Mouse (Mus musculus): ENCODE measurements around the gene Gm13285. TPM values are rescaled to one million over a fixed set of nuclear protein-coding genes. Genes with fewer than 3 reads are reported as not detected.
"Not testable (repeated sequence)": the region's sequence is repeated elsewhere in the genome, so short reads cannot be mapped to it uniquely, and the experiment has no call there.

Gm13285 gene
- total RNA-seq (2012; rRNA removed) (0.10 TPM in 1 of 2 replicates, not detected in the other), polyA plus RNA-seq (2012; ENCODE audit: insufficient read depth in 1 of 2, insufficient read length in 2 of 2, low read depth in 1 of 2, low replicate concordance in 2 of 2, missing spikeins in 1 of 2) (under 1 TPM in 1 of 2 experiments, not detected in 1; 0.14 TPM)

GRCm38 (mm10) chr4:88799365-88799764, at the start of gene Gm13285:
TSS of gene Gm13285 (plus strand) at chr4:88799665.
- H3K27me3 ChIP-seq (ENCODE audit: control insufficient read depth in 1 of 2, insufficient read depth in 2 of 2, low read length in 2 of 2); DNase-seq (ENCODE audit: low read depth, low spot score); H3K4me3 ChIP-seq (ENCODE audit: control insufficient read depth in 1 of 2, insufficient read depth in 1 of 2, low read depth in 2 of 2, low read length in 2 of 2); H3K27ac ChIP-seq (ENCODE audit: control insufficient read depth, low read depth, low read length); H3K79me2 ChIP-seq (ENCODE audit: control insufficient read depth, insufficient read depth, low read length, poor library complexity); H3K36me3 ChIP-seq (ENCODE audit: control insufficient read depth in 1 of 2, insufficient read depth in 2 of 2, low read length in 2 of 2); H3K9me3 ChIP-seq (replicated peaks; ENCODE audit: insufficient read depth, low read length); H3K4me1 ChIP-seq (ENCODE audit: control insufficient read depth in 1 of 2, insufficient read depth in 2 of 2, low read length in 2 of 2); H3K9ac ChIP-seq (ENCODE audit: control insufficient read depth, low read depth, low read length, poor library complexity, severe bottlenecking): not testable (repeated sequence)

DNA sequence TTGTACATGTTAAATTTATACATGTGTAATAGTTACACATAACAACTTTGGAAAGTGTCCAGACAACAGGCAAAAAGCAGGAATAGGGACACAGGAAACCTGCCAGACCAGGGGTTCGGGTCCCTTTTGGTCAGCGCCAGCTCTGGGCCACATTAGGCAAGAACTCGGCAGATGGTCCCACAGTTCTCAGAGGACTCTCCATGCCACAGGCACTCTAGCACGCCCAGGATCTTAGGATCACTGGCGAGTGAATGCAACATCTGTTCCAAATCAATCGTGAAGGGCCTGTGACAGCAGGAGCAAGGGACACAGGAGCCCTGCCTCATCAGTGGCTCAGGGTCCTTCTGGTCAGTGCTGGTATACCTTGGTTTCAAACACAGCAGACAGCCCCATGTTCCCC, 49.5 kb upstream of the Gm13285 start:
- no peak overlapping the region for H3K4me3 ChIP-seq (ENCODE audit: control insufficient read depth in 1 of 2, insufficient read depth in 1 of 2, low read depth in 2 of 2, low read length in 2 of 2)
- TF ChIP-seq RCOR1 (IDR thresholded peaks at IDR 0.05; ENCODE audit: low read depth, low read length) (no peak), ELF1 (IDR thresholded peaks at IDR 0.05; ENCODE audit: low read depth, low read length) (no peak), GABPA (IDR thresholded peaks at IDR 0.05; ENCODE audit: low read depth, low read length) (no peak), USF1 (IDR thresholded peaks at IDR 0.05; ENCODE audit: low read depth, low read length) (no peak), MAFK (IDR thresholded peaks at IDR 0.05; ENCODE audit: borderline replicate concordance, low read depth, low read length) (no peak), SMC3 (IDR thresholded peaks at IDR 0.05; ENCODE audit: low read depth, low read length) (no peak), ZC3H11A (IDR thresholded peaks at IDR 0.05; ENCODE audit: low read depth, low read length) (no peak), MYB (IDR thresholded peaks at IDR 0.05; ENCODE audit: low read depth, low read length) (no peak)
- no peaks in the 10 kb centered on the region for H3K4me1 ChIP-seq (ENCODE audit: control insufficient read depth in 1 of 2, insufficient read depth in 2 of 2, low read length in 2 of 2)
- DNase-seq (ENCODE audit: low read depth, low spot score) = no peak
- no peak overlapping the region for H3K9ac ChIP-seq (ENCODE audit: control insufficient read depth, low read depth, low read length, poor library complexity, severe bottlenecking)
- no peaks in the 10 kb centered on the region for H3K9me3 ChIP-seq (replicated peaks; ENCODE audit: insufficient read depth, low read length)
- H3K27me3 ChIP-seq (ENCODE audit: control insufficient read depth in 1 of 2, insufficient read depth in 2 of 2, low read length in 2 of 2) = no peaks in the 10 kb centered on the region; a peak in 2 of 4 replicates
- no peaks in the 10 kb centered on the region for H3K79me2 ChIP-seq (ENCODE audit: control insufficient read depth, insufficient read depth, low read length, poor library complexity)
- no peaks in the 10 kb centered on the region for H3K36me3 ChIP-seq (ENCODE audit: control insufficient read depth in 1 of 2, insufficient read depth in 2 of 2, low read length in 2 of 2)
- no peak overlapping the region for H3K27ac ChIP-seq (ENCODE audit: control insufficient read depth, low read depth, low read length)

GRCm38 (mm10) chr4:88754818-88755340, 44.6 kb upstream of the Gm13285 start, which contains the start of gene Gm13271:
TSS of gene Gm13271 (plus strand) at chr4:88754868.
- not testable (repeated sequence) for H3K9ac ChIP-seq (ENCODE audit: control insufficient read depth, low read depth, low read length, poor library complexity, severe bottlenecking); H3K27ac ChIP-seq (ENCODE audit: control insufficient read depth, low read depth, low read length); H3K9me3 ChIP-seq (replicated peaks; ENCODE audit: insufficient read depth, low read length); DNase-seq (ENCODE audit: low read depth, low spot score); H3K4me3 ChIP-seq (ENCODE audit: control insufficient read depth in 1 of 2, insufficient read depth in 1 of 2, low read depth in 2 of 2, low read length in 2 of 2); H3K36me3 ChIP-seq (ENCODE audit: control insufficient read depth in 1 of 2, insufficient read depth in 2 of 2, low read length in 2 of 2); H3K4me1 ChIP-seq (ENCODE audit: control insufficient read depth in 1 of 2, insufficient read depth in 2 of 2, low read length in 2 of 2); H3K79me2 ChIP-seq (ENCODE audit: control insufficient read depth, insufficient read depth, low read length, poor library complexity); H3K27me3 ChIP-seq (ENCODE audit: control insufficient read depth in 1 of 2, insufficient read depth in 2 of 2, low read length in 2 of 2)

Data from MEL (cell line).